Mouse (Mus musculus): ENCODE measurements around the gene Clip4. TPM values are rescaled to one million over a fixed set of nuclear protein-coding genes. Genes with fewer than 3 reads are reported as not detected.
A peak's percentile ranks its signal among the peaks of the same experiment; 100 is the strongest.

The Clip4 gene
- total RNA-seq, 2 experiments from 2014 or later = 71.9 to 74.0 TPM

DNA sequence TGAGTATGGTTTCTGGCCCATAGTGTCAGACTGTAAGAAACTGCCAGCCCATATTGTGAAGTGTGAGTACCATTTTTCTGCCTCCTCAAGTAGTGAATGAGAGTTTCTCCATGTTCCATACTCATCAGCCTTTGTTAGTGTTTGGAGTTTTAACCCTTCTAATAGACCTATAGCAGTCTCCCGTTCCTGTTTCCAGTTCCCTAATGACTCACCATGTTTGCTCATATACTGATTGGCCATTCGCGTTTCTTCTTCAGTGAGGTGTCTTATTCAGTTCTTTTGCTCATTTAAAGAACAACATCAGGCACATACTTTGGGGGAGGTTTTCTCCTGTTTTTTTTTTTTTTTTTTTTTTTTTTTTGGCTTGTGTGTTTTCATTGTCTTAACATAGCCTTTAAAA lies 2.4 kb downstream of the Clip4 start:
- intact Hi-C loops (cut with DNase I) = no loop called here
- no peak for TF ChIP-seq CTCF (IDR thresholded peaks at IDR 0.05)
- H3K4me3 ChIP-seq = no peak overlapping the region
- no peak overlapping the region for H3K27ac ChIP-seq
- DNase-seq (ENCODE audit: extremely low spot score in 1 of 2, low spot score in 2 of 2) = no peak

DNA sequence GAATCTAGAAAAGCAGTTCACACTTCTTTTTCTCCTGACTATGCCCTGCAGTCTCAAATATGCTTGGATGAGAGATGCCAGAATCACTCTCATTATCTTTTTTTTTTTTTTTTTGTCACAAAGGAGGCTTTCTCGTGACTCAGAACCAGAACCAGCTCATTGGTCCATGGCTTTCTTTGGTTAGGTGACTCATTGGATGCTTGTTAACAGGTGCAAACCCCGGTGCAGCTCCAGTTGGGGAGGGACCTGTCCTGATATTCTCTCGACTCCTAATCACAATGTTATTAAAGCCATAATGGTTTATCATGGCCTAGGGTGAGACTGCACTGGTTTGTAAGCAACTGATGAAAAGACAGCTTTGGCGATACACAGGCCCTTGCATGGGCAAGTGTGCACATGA lies 5.9 kb downstream of the Clip4 start:
- no peak overlapping the region for H3K4me3 ChIP-seq
- DNase-seq (ENCODE audit: extremely low spot score in 1 of 2, low spot score in 2 of 2) = no peak
- no peak for TF ChIP-seq CTCF (IDR thresholded peaks at IDR 0.05)
- intact Hi-C loops (cut with DNase I) = loop anchor here (2.0 kb wide), 1 partner anchor 81 kb away; no protein-coding TSS in a partner anchor
- H3K27ac ChIP-seq = no peak overlapping the region

DNA sequence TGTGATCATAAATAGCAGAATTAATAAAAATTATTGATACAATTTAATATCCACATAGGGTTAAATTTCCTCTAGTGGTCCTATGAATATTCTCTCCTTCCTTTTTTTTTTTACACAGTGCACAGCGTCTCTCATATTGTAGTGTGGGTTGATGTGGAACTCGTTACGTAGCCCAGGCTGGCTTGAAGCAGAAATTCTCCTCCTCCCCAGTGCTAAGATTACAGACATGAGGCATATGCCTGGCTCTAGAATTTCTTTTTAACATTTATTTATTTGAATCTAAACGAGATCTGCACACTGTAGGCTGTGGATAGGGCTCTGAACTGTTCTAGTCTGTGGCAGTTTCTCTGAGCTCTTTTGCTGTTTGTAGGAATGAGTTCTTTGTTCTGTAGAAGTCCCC lies 7.0 kb downstream of the Clip4 start:
- Histone ChIP-seq H3K27ac (no peak overlapping the region), H3K4me3 (no peak overlapping the region)
- TF ChIP-seq CTCF (IDR thresholded peaks at IDR 0.05) = no peak
- intact Hi-C loops (cut with DNase I) = loop anchor here (2.0 kb wide), 1 partner anchor 82 kb away; no protein-coding TSS in a partner anchor
- DNase-seq (ENCODE audit: extremely low spot score in 1 of 2, low spot score in 2 of 2) = no peak

DNA sequence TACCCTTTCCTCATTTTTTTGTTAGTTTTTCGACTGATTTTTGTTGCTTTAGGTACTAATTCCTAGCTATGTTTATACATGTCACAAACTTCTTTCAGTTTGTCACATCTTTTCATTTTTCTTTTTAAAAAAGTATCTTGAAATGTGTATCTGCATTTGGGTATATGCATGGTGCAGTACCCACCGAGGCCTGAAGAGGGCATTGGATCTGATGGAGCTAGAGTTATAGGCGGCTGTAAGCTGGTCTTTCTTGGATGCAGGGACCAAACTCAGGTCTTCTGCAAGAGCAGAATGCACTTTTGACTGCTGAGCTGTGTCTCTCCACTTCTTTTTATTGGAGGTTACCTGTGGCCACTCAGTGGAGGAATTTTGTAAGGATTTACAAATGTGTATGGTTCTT lies 10.4 kb downstream of the Clip4 start:
- Histone ChIP-seq H3K4me3 (no peak overlapping the region), H3K27ac (no peak overlapping the region)
- intact Hi-C loops (cut with DNase I) = no loop called here
- TF ChIP-seq CTCF (IDR thresholded peaks at IDR 0.05) = peak; percentile 37
- no peak for DNase-seq (ENCODE audit: extremely low spot score in 1 of 2, low spot score in 2 of 2)

DNA sequence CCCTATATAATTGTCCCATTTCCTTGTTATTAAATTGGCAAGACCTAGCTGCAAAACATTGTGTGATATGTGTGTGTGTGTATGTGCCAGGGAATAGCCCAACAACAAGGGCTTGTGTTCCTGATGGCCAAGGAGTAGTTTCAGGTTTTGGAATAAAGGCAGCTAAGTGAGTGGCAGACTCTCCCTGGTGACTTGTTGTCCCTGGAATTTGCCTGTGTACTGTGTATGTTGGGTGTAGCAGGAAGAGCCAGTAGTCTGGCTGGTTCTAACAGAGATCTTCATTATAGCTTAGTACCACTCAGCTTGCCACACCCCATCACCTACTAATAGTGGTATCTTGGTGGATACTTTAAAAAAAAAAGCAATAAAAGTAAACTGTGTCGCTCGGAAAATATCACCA lies 12.2 kb downstream of the Clip4 start:
- no peak overlapping the region for H3K27ac ChIP-seq
- no peak for TF ChIP-seq CTCF (IDR thresholded peaks at IDR 0.05)
- intact Hi-C loops (cut with DNase I) = loop anchor here (2.0 to 5.0 kb wide), 3 partner anchors 38 to 108 kb away; partner anchors contain the start of gene Togaram2
- DNase-seq (ENCODE audit: extremely low spot score in 1 of 2, low spot score in 2 of 2) = no peak
- H3K4me3 ChIP-seq = no peak overlapping the region

DNA sequence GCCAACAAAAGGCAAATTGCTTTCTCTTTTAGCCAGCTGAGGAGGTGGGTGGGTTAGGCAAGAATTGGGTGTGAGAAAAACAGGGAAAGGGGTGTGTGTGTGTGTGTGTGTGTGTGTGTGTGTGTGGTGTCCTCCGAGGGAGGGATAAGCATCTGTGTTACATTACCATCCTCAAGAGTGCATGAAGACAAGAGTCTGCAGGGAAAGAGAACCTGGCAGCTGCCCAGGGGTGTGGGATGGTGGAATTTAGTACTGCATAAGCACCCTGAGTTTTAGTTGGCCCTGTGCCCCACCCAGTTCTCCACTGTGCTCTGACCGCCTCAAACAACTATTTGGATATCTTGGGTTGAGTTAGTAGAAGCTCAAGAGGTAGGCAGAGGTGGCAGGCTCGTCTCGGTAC lies 12.7 kb downstream of the Clip4 start:
- no peak overlapping the region for H3K27ac ChIP-seq
- intact Hi-C loops (cut with DNase I) = loop anchor here (2.0 to 5.0 kb wide), 3 partner anchors 38 to 109 kb away; partner anchors contain the start of gene Togaram2
- TF ChIP-seq CTCF (IDR thresholded peaks at IDR 0.05) = no peak
- DNase-seq (ENCODE audit: extremely low spot score in 1 of 2, low spot score in 2 of 2) = peak; percentile 52 to 81
- H3K4me3 ChIP-seq = no peak overlapping the region

DNA sequence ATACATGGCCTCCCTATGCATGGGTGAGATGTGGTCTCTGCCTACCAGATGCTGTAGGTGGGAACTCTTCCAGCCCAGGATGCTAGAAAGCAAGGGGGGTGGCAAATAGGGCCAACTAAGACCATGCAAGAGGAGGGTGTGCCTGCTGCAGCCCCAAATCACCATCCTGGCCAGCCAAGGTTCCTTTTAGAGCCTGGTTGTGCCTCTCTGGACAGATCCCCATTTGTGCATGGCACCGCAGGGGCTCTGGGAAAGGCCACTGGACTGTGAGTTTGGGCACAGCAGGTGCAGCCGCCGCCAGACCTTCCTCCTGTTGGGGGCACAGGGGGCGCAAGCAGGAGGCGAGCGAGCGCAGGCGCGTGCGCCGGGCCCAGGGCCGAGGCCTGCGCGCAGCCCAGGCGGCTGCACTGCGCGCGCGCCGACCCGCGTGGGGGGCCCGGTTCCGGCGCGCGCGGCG lies 14.0 kb downstream of the Clip4 start:
- DNase-seq (ENCODE audit: extremely low spot score in 1 of 2, low spot score in 2 of 2) = peak; percentile 55 to 63
- TF ChIP-seq CTCF (IDR thresholded peaks at IDR 0.05) = no peak
- peak overlapping the region; percentile 81 for H3K27ac ChIP-seq
- intact Hi-C loops (cut with DNase I) = loop anchor here (2.0 to 5.0 kb wide), 3 partner anchors 89 to 110 kb away; partner anchors contain the start of gene Togaram2
- peak overlapping the region; percentile 70 for H3K4me3 ChIP-seq

DNA sequence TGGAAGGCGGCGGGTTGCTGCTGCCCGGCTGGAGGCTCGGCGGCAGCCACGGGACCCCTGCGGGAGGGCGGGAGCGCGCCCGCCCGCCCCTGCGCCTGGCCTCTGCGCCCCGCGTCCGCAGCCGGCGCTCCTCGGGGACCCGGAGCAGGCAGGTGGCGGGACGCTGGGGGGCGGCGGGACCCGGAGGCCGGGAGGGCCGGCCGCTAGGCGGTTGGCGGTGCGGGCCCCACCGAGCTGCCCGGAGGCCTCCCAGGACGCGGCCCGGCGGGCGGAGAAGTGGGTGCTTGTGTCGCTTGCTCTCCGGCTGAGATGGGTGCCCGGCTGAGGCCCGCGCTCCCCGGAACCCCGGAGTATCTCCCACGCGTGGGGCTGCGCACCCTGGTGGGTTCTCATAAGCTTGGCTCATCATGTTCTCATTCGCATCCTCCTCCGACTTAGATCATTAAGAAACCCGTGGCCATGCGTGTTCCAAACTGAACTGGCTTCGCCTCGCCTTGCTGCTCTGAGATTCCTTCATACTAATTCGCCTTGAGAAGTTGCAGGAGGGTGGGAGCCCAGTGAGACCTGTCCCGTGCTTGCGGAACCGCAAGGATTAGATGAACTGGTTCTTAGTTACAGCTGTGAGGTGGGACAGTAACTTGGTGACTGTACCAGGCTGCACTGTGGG lies 14.6 kb downstream of the Clip4 start:
- peak overlapping the region; percentile 70 for H3K4me3 ChIP-seq
- peak overlapping the region; percentile 64 for H3K27ac ChIP-seq
- DNase-seq (ENCODE audit: extremely low spot score in 1 of 2, low spot score in 2 of 2) = peak; percentile 43 to 57
- no peak for TF ChIP-seq CTCF (IDR thresholded peaks at IDR 0.05)
- intact Hi-C loops (cut with DNase I) = loop anchor here (2.0 to 5.0 kb wide), 3 partner anchors 89 to 111 kb away; partner anchors contain the start of gene Togaram2

DNA sequence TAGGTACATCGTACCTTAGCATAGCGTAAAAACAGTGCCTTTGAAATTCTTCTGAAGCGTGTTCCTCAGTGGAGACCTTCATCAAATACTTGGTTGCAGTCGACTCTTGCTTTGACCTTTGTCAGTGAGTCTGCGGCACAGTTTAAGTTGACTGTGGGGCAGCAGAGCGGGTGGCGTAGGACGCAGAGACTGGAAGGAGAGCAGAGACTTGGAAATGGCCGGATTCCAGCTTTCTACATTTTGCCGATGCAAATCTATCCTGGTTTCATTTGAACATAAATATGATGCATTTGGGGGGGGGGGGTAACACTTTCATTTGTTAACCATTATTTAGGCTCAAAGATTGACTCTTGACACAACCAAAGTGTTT lies 15.1 kb downstream of the Clip4 start:
- DNase-seq (ENCODE audit: extremely low spot score in 1 of 2, low spot score in 2 of 2) = peak in 1 of 2 experiments; percentile 26
- Histone ChIP-seq H3K27ac (peak overlapping the region; percentile 64), H3K4me3 (peak overlapping the region; percentile 70)
- TF ChIP-seq CTCF (IDR thresholded peaks at IDR 0.05) = no peak
- intact Hi-C loops (cut with DNase I) = loop anchor here (2.0 to 5.0 kb wide), 3 partner anchors 89 to 111 kb away; partner anchors contain the start of gene Togaram2

DNA sequence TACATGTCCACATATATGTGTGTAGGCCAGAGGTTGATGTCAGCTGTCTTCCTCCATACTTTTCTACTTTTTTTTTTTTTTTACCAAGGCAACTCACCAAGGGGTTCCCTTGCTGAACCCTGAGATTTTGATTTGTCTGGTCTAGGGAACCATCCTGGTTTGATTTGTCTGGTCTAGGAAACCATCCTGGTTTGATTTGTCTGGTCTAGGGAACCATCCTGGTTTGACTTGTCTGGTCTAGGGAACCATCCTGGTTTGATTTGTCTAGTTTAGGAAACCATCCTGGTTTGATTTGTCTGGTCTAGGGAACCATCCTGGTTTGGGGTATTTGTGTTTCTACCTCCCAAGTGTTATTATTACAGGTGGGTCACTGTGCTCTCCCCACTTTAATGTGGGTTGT lies 18.2 kb downstream of the Clip4 start:
- Histone ChIP-seq H3K4me3 (no peak overlapping the region), H3K27ac (no peak overlapping the region)
- TF ChIP-seq CTCF (IDR thresholded peaks at IDR 0.05) = no peak
- no peak for DNase-seq (ENCODE audit: extremely low spot score in 1 of 2, low spot score in 2 of 2)
- intact Hi-C loops (cut with DNase I) = no loop called here

DNA sequence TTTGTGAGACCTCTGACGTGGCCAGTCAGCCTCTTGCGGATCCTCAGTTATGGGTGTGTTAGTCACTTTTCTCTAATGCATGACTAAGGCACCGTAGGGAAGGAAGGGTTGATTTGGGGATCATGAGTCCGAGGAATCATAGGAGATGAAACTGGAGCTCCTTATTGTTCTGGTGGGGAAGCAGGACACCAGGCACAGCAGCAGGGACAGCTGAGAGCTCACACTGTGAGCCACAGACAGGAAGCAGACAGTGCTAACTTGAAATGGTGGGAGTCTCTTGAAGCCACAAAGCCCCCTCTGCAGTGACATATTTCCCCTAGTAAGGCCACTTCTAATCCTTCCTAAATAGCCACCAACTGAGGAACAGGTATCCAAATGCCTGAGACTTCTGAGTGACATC lies 22.8 kb downstream of the Clip4 start:
- Histone ChIP-seq H3K27ac (no peak overlapping the region), H3K4me3 (no peak overlapping the region)
- TF ChIP-seq CTCF (IDR thresholded peaks at IDR 0.05) = no peak
- DNase-seq (ENCODE audit: extremely low spot score in 1 of 2, low spot score in 2 of 2) = no peak
- intact Hi-C loops (cut with DNase I) = no loop called here

DNA sequence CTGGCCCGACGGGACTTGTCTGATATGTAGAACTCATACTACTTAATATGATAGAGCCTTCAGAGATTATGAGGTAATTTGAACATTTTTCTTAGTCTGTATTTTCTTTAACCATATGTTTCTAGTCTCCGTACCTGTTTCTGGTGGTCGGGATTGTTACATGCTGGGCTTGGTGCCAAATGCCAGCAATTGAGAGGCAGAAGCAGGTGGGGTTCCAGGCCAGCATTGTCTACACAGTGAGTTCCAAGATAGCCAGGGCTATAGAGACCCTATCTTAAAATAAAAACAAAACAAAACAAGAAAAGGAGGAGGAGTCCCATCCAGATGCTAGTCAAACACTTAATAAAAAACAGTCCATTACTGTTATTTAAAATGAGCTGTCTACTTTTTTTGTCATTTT lies 23.3 kb downstream of the Clip4 start:
- no peak for DNase-seq (ENCODE audit: extremely low spot score in 1 of 2, low spot score in 2 of 2)
- Histone ChIP-seq H3K27ac (no peak overlapping the region), H3K4me3 (no peak overlapping the region)
- TF ChIP-seq CTCF (IDR thresholded peaks at IDR 0.05) = no peak
- intact Hi-C loops (cut with DNase I) = no loop called here

Data from left cerebral cortex, adult 2 months (tissue).